Mouse (Mus musculus): ENCODE measurements around the gene Mrpl17. TPM values are rescaled to one million over a fixed set of nuclear protein-coding genes. Genes with fewer than 3 reads are reported as not detected.

Gene Mrpl17
- total and polyA plus RNA-seq, 3 experiments, result 306 to 451 (median 399) TPM

GRCm38 (mm10) chr7:105791147-105791546 lies 19.8 kb downstream of the Mrpl17 start:
- TF ChIP-seq JUN (IDR thresholded peaks at IDR 0.05; ENCODE audit: insufficient read depth, low read depth, low read length) (no peak), SMC3 (IDR thresholded peaks at IDR 0.05; ENCODE audit: low read depth, low read length) (no peak), CTCF (conservative IDR thresholded peaks at IDR 0.05 in 1 of 2, IDR thresholded peaks at IDR 0.05 in 1 of 2; ENCODE audit: low read depth in 2 of 2, low read length in 2 of 2) (no peak), MAX (IDR thresholded peaks at IDR 0.05; ENCODE audit: low read length) (no peak), SIN3A (IDR thresholded peaks at IDR 0.05; ENCODE audit: low read length) (no peak), UBTF (IDR thresholded peaks at IDR 0.05; ENCODE audit: low read depth, low read length) (no peak), EP300 (IDR thresholded peaks at IDR 0.05; ENCODE audit: low read length) (no peak), USF1 (IDR thresholded peaks at IDR 0.05; ENCODE audit: low read depth, low read length) (no peak), ETS1 (conservative IDR thresholded peaks at IDR 0.05; ENCODE audit: low read depth, low read length) (no peak), ZMIZ1 (IDR thresholded peaks at IDR 0.05; ENCODE audit: low read depth, low read length) (no peak), E2F4 (IDR thresholded peaks at IDR 0.05; ENCODE audit: insufficient replicate concordance, low read depth, low read length) (no peak), BHLHE40 (IDR thresholded peaks at IDR 0.05; ENCODE audit: low read depth, low read length) (no peak), KAT2A (IDR thresholded peaks at IDR 0.05; ENCODE audit: insufficient replicate concordance, low read length) (no peak), RCOR1 (conservative IDR thresholded peaks at IDR 0.05; ENCODE audit: low read depth, low read length) (no peak), ZC3H11A (IDR thresholded peaks at IDR 0.05; ENCODE audit: low read depth, low read length) (no peak), NELFE (IDR thresholded peaks at IDR 0.05; ENCODE audit: low read depth, low read length) (no peak), TCF12 (IDR thresholded peaks at IDR 0.05; ENCODE audit: low read depth, low read length) (no peak), CHD1 (IDR thresholded peaks at IDR 0.05; ENCODE audit: low read depth, low read length) (no peak), ZKSCAN1 (IDR thresholded peaks at IDR 0.05; ENCODE audit: borderline replicate concordance, low read depth, low read length) (no peak), MYC (IDR thresholded peaks at IDR 0.05; ENCODE audit: low read depth, low read length) (no peak)
- H3K4me3 ChIP-seq (replicated peaks in 1 of 3; ENCODE audit: low read depth in 2 of 3, low read length in 2 of 3, poor library complexity in 1 of 3), result no peak overlapping the region
- in situ Hi-C loops (cut with MboI; ENCODE audit: low pct_ligation_motif_present, low pct_unique_long_range_greater_than_20kb, low sequenced_read_pairs), result no loop called here
- H3K36me3 ChIP-seq (replicated peaks in 1 of 2; ENCODE audit: control insufficient read depth in 1 of 2, insufficient read depth in 1 of 2, low read length in 1 of 2), result no peaks in the 10 kb centered on the region
- H3K79me2 ChIP-seq (replicated peaks; ENCODE audit: control insufficient read depth, extremely low read depth, insufficient read depth, poor library complexity, severe bottlenecking), result no peaks in the 10 kb centered on the region
- H3K4me1 ChIP-seq (ENCODE audit: control insufficient read depth in 1 of 2, insufficient read depth in 2 of 2), result no peaks in the 10 kb centered on the region
- no peaks in the 10 kb centered on the region for H3K27me3 ChIP-seq (replicated peaks)
- peaks cover 4% of the 10 kb centered on the region for H3K9me3 ChIP-seq (replicated peaks; ENCODE audit: low read length)
- no peak overlapping the region for H3K27ac ChIP-seq (ENCODE audit: insufficient read depth, low read depth)
- no peak for DNase-seq (ENCODE audit: extremely low read depth)
- no peak overlapping the region for H3K9ac ChIP-seq (ENCODE audit: insufficient read depth, low read depth)
- dilution Hi-C loops (cut with MboI; ENCODE audit: extremely low pct_ligation_motif_present, extremely low pct_unique_long_range_greater_than_20kb, low sequenced_read_pairs), result no loop called here
- H3K4me2 ChIP-seq (ENCODE audit: insufficient read depth, low read depth, poor library complexity, severe bottlenecking), result no peak overlapping the region

GRCm38 (mm10) chr7:105787285-105788140 lies 23.4 kb downstream of the Mrpl17 start, which contains the start of gene Dchs1:
Dchs1 (minus strand) TSS chr7:105787654.
- in situ Hi-C loops (cut with MboI; ENCODE audit: low pct_ligation_motif_present, low pct_unique_long_range_greater_than_20kb, low sequenced_read_pairs), result no loop called here
- H3K4me1 ChIP-seq (ENCODE audit: control insufficient read depth in 1 of 2, insufficient read depth in 2 of 2), result no peaks in the 10 kb centered on the region
- peaks cover 4% of the 10 kb centered on the region for H3K9me3 ChIP-seq (replicated peaks; ENCODE audit: low read length)
- no peak for DNase-seq (ENCODE audit: extremely low read depth)
- no peak for TF ChIP-seq MAX (IDR thresholded peaks at IDR 0.05; ENCODE audit: low read length)
- TF ChIP-seq SMC3 (IDR thresholded peaks at IDR 0.05; ENCODE audit: low read depth, low read length), result no peak
- TF ChIP-seq ETS1 (conservative IDR thresholded peaks at IDR 0.05; ENCODE audit: low read depth, low read length), result no peak
- no peak for TF ChIP-seq MXI1 (IDR thresholded peaks at IDR 0.05; ENCODE audit: low read depth, low read length)
- TF ChIP-seq RCOR1 (conservative IDR thresholded peaks at IDR 0.05; ENCODE audit: low read depth, low read length), result no peak
- TF ChIP-seq MEF2A (IDR thresholded peaks at IDR 0.05; ENCODE audit: borderline replicate concordance, low read depth, low read length), result no peak
- TF ChIP-seq KAT2A (IDR thresholded peaks at IDR 0.05; ENCODE audit: insufficient replicate concordance, low read length), result no peak
- TF ChIP-seq NELFE (IDR thresholded peaks at IDR 0.05; ENCODE audit: low read depth, low read length), result no peak
- no peak for TF ChIP-seq HCFC1 (IDR thresholded peaks at IDR 0.05; ENCODE audit: low read depth, low read length)
- no peak within 1 kb of the TSS for H3K9ac ChIP-seq (ENCODE audit: insufficient read depth, low read depth)
- no peaks in the 10 kb centered on the region for H3K36me3 ChIP-seq (replicated peaks in 1 of 2; ENCODE audit: control insufficient read depth in 1 of 2, insufficient read depth in 1 of 2, low read length in 1 of 2)
- H3K27ac ChIP-seq (ENCODE audit: insufficient read depth, low read depth), result no peak within 1 kb of the TSS
- H3K4me3 ChIP-seq (replicated peaks in 1 of 3; ENCODE audit: low read depth in 2 of 3, low read length in 2 of 3, poor library complexity in 1 of 3), result no peak within 1 kb of the TSS
- H3K27me3 ChIP-seq (replicated peaks), result peaks cover 3% of the 10 kb centered on the region
- H3K4me2 ChIP-seq (ENCODE audit: insufficient read depth, low read depth, poor library complexity, severe bottlenecking), result no peak within 1 kb of the TSS
- no peaks in the 10 kb centered on the region for H3K79me2 ChIP-seq (replicated peaks; ENCODE audit: control insufficient read depth, extremely low read depth, insufficient read depth, poor library complexity, severe bottlenecking)
- dilution Hi-C loops (cut with MboI; ENCODE audit: extremely low pct_ligation_motif_present, extremely low pct_unique_long_range_greater_than_20kb, low sequenced_read_pairs), result no loop called here

Measured in CH12.LX (cell line).